Mouse (Mus musculus): ENCODE measurements at regions not wholly inside any gene's neighbourhood (a gene's known extent, or its start where the extent isn't known, plus 50 kb on each side); places are given as distances from the start of the nearest gene placed in this dataset.

- TF ChIP-seq POLR2A (IDR thresholded peaks at IDR 0.05; ENCODE audit: borderline replicate concordance, low read depth, low read length) (no peak), CTCF (IDR thresholded peaks at IDR 0.05; ENCODE audit: low read depth, low read length) (no peak)
- Histone ChIP-seq H3K27ac (ENCODE audit: insufficient read depth, low read depth, low read length) (no peak overlapping the region), H3K4me3 (ENCODE audit: insufficient read depth, low read length) (no peak overlapping the region), H3K4me1 (ENCODE audit: control insufficient read depth, insufficient read depth, low read length) (no peaks in the 10 kb centered on the region)
Measured at GRCm38 (mm10) chr19:15592821-15593220, 354.3 kb downstream of the Psat1 start.

- Histone ChIP-seq H3K4me1 (ENCODE audit: control insufficient read depth, insufficient read depth, low read length) (no peaks in the 10 kb centered on the region), H3K27ac (ENCODE audit: insufficient read depth, low read depth, low read length) (no peak overlapping the region), H3K4me3 (ENCODE audit: insufficient read depth, low read length) (no peak overlapping the region)
- no peak for TF ChIP-seq POLR2A (IDR thresholded peaks at IDR 0.05; ENCODE audit: borderline replicate concordance, low read depth, low read length)
- no peak for TF ChIP-seq CTCF (IDR thresholded peaks at IDR 0.05; ENCODE audit: low read depth, low read length)
Measured at GRCm38 (mm10) chr19:15583782-15584693, 363.1 kb downstream of the Psat1 start.

GRCm38 (mm10) chr19:15583106-15583781 lies 363.9 kb downstream of the Psat1 start:
- H3K27ac ChIP-seq (ENCODE audit: insufficient read depth, low read depth, low read length) = no peak overlapping the region
- no peaks in the 10 kb centered on the region for H3K4me1 ChIP-seq (ENCODE audit: control insufficient read depth, insufficient read depth, low read length)
- H3K4me3 ChIP-seq (ENCODE audit: insufficient read depth, low read length) = no peak overlapping the region
- TF ChIP-seq CTCF (IDR thresholded peaks at IDR 0.05; ENCODE audit: low read depth, low read length) (no peak), POLR2A (IDR thresholded peaks at IDR 0.05; ENCODE audit: borderline replicate concordance, low read depth, low read length) (no peak)

GRCm38 (mm10) chr19:15571204-15571603 lies 375.9 kb downstream of the Psat1 start:
- TF ChIP-seq CTCF (IDR thresholded peaks at IDR 0.05; ENCODE audit: low read depth, low read length) = no peak
- TF ChIP-seq POLR2A (IDR thresholded peaks at IDR 0.05; ENCODE audit: borderline replicate concordance, low read depth, low read length) = no peak
- Histone ChIP-seq H3K4me1 (ENCODE audit: control insufficient read depth, insufficient read depth, low read length) (no peaks in the 10 kb centered on the region), H3K27ac (ENCODE audit: insufficient read depth, low read depth, low read length) (no peak overlapping the region), H3K4me3 (ENCODE audit: insufficient read depth, low read length) (no peak overlapping the region)

GRCm38 (mm10) chr19:15561511-15561910 lies 385.6 kb downstream of the Psat1 start:
- H3K4me3 ChIP-seq (ENCODE audit: insufficient read depth, low read length) = no peak overlapping the region
- no peaks in the 10 kb centered on the region for H3K4me1 ChIP-seq (ENCODE audit: control insufficient read depth, insufficient read depth, low read length)
- TF ChIP-seq POLR2A (IDR thresholded peaks at IDR 0.05; ENCODE audit: borderline replicate concordance, low read depth, low read length) = no peak
- TF ChIP-seq CTCF (IDR thresholded peaks at IDR 0.05; ENCODE audit: low read depth, low read length) = no peak
- no peak overlapping the region for H3K27ac ChIP-seq (ENCODE audit: insufficient read depth, low read depth, low read length)

- TF ChIP-seq POLR2A (IDR thresholded peaks at IDR 0.05; ENCODE audit: borderline replicate concordance, low read depth, low read length) (no peak), CTCF (IDR thresholded peaks at IDR 0.05; ENCODE audit: low read depth, low read length) (no peak)
- no peak overlapping the region for H3K4me3 ChIP-seq (ENCODE audit: insufficient read depth, low read length)
Measured at GRCm38 (mm10) chr19:15553953-15554352, 393.2 kb downstream of the Psat1 start.

GRCm38 (mm10) chr19:15517853-15518252 lies 429.3 kb downstream of the Psat1 start:
- TF ChIP-seq CTCF (IDR thresholded peaks at IDR 0.05; ENCODE audit: low read depth, low read length) = no peak
- Histone ChIP-seq H3K4me3 (ENCODE audit: insufficient read depth, low read length) (no peak overlapping the region), H3K27ac (ENCODE audit: insufficient read depth, low read depth, low read length) (no peak overlapping the region), H3K4me1 (ENCODE audit: control insufficient read depth, insufficient read depth, low read length) (peaks cover 6% of the 10 kb centered on the region)

More at GRCm38 (mm10) chr19:15553953-15554352, 393.2 kb downstream of the Psat1 start:
- H3K4me1 ChIP-seq (ENCODE audit: control insufficient read depth, insufficient read depth, low read length) = no peaks in the 10 kb centered on the region
- no peak overlapping the region for H3K27ac ChIP-seq (ENCODE audit: insufficient read depth, low read depth, low read length)

- H3K27ac ChIP-seq (ENCODE audit: insufficient read depth, low read depth, low read length) = no peak overlapping the region
- no peak overlapping the region for H3K4me3 ChIP-seq (ENCODE audit: insufficient read depth, low read length)
- TF ChIP-seq POLR2A (IDR thresholded peaks at IDR 0.05; ENCODE audit: borderline replicate concordance, low read depth, low read length) (no peak), CTCF (IDR thresholded peaks at IDR 0.05; ENCODE audit: low read depth, low read length) (no peak)
Measured at GRCm38 (mm10) chr19:15516566-15517305, 430.4 kb downstream of the Psat1 start.

GRCm38 (mm10) chr19:15513197-15513596 lies 433.9 kb downstream of the Psat1 start:
- TF ChIP-seq POLR2A (IDR thresholded peaks at IDR 0.05; ENCODE audit: borderline replicate concordance, low read depth, low read length) = no peak
- TF ChIP-seq CTCF (IDR thresholded peaks at IDR 0.05; ENCODE audit: low read depth, low read length) = no peak
- H3K4me1 ChIP-seq (ENCODE audit: control insufficient read depth, insufficient read depth, low read length) = peaks cover 6% of the 10 kb centered on the region
- no peak overlapping the region for H3K4me3 ChIP-seq (ENCODE audit: insufficient read depth, low read length)
- H3K27ac ChIP-seq (ENCODE audit: insufficient read depth, low read depth, low read length) = no peak overlapping the region

More at GRCm38 (mm10) chr19:15516566-15517305, 430.4 kb downstream of the Psat1 start:
- peaks cover 6% of the 10 kb centered on the region for H3K4me1 ChIP-seq (ENCODE audit: control insufficient read depth, insufficient read depth, low read length)
